Mouse (Mus musculus): ENCODE data around the gene Gdf7. TPM values are rescaled to one million over a fixed set of nuclear protein-coding genes. Genes with fewer than 3 reads are reported as not detected.

Gdf7 gene
- polyA plus RNA-seq, 1 experiment from 2014 or later, result 1.0 TPM

GRCm38 (mm10) chr12:8300111-8300480 is 1.7 kb downstream of the Gdf7 start:
- Histone ChIP-seq H3K4me1 (ENCODE audit: insufficient read depth, low read length) (peaks cover 9% of the 10 kb centered on the region; the same call in 1 of the 2 replicates), H3K4me3 (ENCODE audit: low read length) (peak overlapping the region; percentile 6; the same call in 1 of the 2 replicates), H3K9ac (replicated peaks; ENCODE audit: low read length) (no peak overlapping the region), H3K27ac (ENCODE audit: low read length) (no peak overlapping the region), H3K9me3 (ENCODE audit: low read length) (no peaks in the 10 kb centered on the region), H3K4me2 (replicated peaks; ENCODE audit: low read depth, low read length) (no peak overlapping the region), H3K27me3 (ENCODE audit: insufficient read depth, low read length) (peaks cover 92% of the 10 kb centered on the region), H3K36me3 (ENCODE audit: insufficient read depth, low read length) (no peaks in the 10 kb centered on the region)
- 25% methylated on average over 10 of the region's 10 CpGs for WGBS
- no peak for ATAC-seq (ENCODE audit: low FRiP score, low TSS enrichment)

GRCm38 (mm10) chr12:8299143-8300110 is 2.3 kb downstream of the Gdf7 start:
- no peak overlapping the region for H3K9ac ChIP-seq (replicated peaks; ENCODE audit: low read length)
- H3K4me1 ChIP-seq (ENCODE audit: insufficient read depth, low read length), result peaks cover 9% of the 10 kb centered on the region; the same call in 1 of the 2 replicates
- no peak for ATAC-seq (ENCODE audit: low FRiP score, low TSS enrichment)
- no peaks in the 10 kb centered on the region for H3K36me3 ChIP-seq (ENCODE audit: insufficient read depth, low read length)
- H3K4me2 ChIP-seq (replicated peaks; ENCODE audit: low read depth, low read length), result 0 out of 2 replicates have a peak overlapping the region, but pooled peaks have one; percentile 14
- WGBS, result 5% methylated on average over 34 of the region's 34 CpGs
- H3K9me3 ChIP-seq (ENCODE audit: low read length), result no peaks in the 10 kb centered on the region
- no peak overlapping the region for H3K27ac ChIP-seq (ENCODE audit: low read length)
- H3K27me3 ChIP-seq (ENCODE audit: insufficient read depth, low read length), result peaks cover 89% of the 10 kb centered on the region
- peak overlapping the region; percentile 47 for H3K4me3 ChIP-seq (ENCODE audit: low read length)

GRCm38 (mm10) chr12:8298361-8299142 is 3.2 kb downstream of the Gdf7 start:
- ATAC-seq (ENCODE audit: low FRiP score, low TSS enrichment), result no peak
- Histone ChIP-seq H3K4me2 (replicated peaks; ENCODE audit: low read depth, low read length) (peak overlapping the region; percentile 57), H3K4me1 (ENCODE audit: insufficient read depth, low read length) (peaks cover 9% of the 10 kb centered on the region; the same call in 1 of the 2 replicates), H3K27ac (ENCODE audit: low read length) (no peak overlapping the region), H3K9ac (replicated peaks; ENCODE audit: low read length) (peak overlapping the region; percentile 36), H3K9me3 (ENCODE audit: low read length) (no peaks in the 10 kb centered on the region), H3K4me3 (ENCODE audit: low read length) (peak overlapping the region; percentile 47), H3K27me3 (ENCODE audit: insufficient read depth, low read length) (peaks cover 81% of the 10 kb centered on the region), H3K36me3 (ENCODE audit: insufficient read depth, low read length) (no peaks in the 10 kb centered on the region)
- 2% methylated on average over 71 of the region's 85 CpGs for WGBS

GRCm38 (mm10) chr12:8297586-8298214 is 4.1 kb downstream of the Gdf7 start:
- peaks cover 73% of the 10 kb centered on the region for H3K27me3 ChIP-seq (ENCODE audit: insufficient read depth, low read length)
- no peaks in the 10 kb centered on the region for H3K36me3 ChIP-seq (ENCODE audit: insufficient read depth, low read length)
- peak overlapping the region; percentile 57 for H3K4me2 ChIP-seq (replicated peaks; ENCODE audit: low read depth, low read length)
- H3K9me3 ChIP-seq (ENCODE audit: low read length), result no peaks in the 10 kb centered on the region
- no peak overlapping the region for H3K27ac ChIP-seq (ENCODE audit: low read length)
- H3K4me1 ChIP-seq (ENCODE audit: insufficient read depth, low read length), result peaks cover 9% of the 10 kb centered on the region; the same call in 1 of the 2 replicates
- ATAC-seq (ENCODE audit: low FRiP score, low TSS enrichment), result no peak
- H3K9ac ChIP-seq (replicated peaks; ENCODE audit: low read length), result no peak overlapping the region
- peak overlapping the region; percentile 47 for H3K4me3 ChIP-seq (ENCODE audit: low read length)
- 8% methylated on average over 34 of the region's 34 CpGs for WGBS

- peaks cover under 1% of the 10 kb centered on the region; the same call in 1 of the 2 replicates for H3K4me1 ChIP-seq (ENCODE audit: insufficient read depth, low read length)
- no peak for ATAC-seq (ENCODE audit: low FRiP score, low TSS enrichment)
- H3K9me3 ChIP-seq (ENCODE audit: low read length), result no peaks in the 10 kb centered on the region
- no peak overlapping the region for H3K27ac ChIP-seq (ENCODE audit: low read length)
- no peak overlapping the region for H3K4me3 ChIP-seq (ENCODE audit: low read length)
- H3K4me2 ChIP-seq (replicated peaks; ENCODE audit: low read depth, low read length), result no peak overlapping the region
- 83% methylated on average over 2 of the region's 2 CpGs for WGBS
- no peak overlapping the region for H3K9ac ChIP-seq (replicated peaks; ENCODE audit: low read length)
- H3K27me3 ChIP-seq (ENCODE audit: insufficient read depth, low read length), result peaks cover 57% of the 10 kb centered on the region
- H3K36me3 ChIP-seq (ENCODE audit: insufficient read depth, low read length), result no peaks in the 10 kb centered on the region
Observed at GRCm38 (mm10) chr12:8296154-8296553, 5.6 kb downstream of the Gdf7 start.

GRCm38 (mm10) chr12:8295307-8295913 is 6.3 kb downstream of the Gdf7 start:
- H3K9me3 ChIP-seq (ENCODE audit: low read length), result no peaks in the 10 kb centered on the region
- no peak for ATAC-seq (ENCODE audit: low FRiP score, low TSS enrichment)
- WGBS, result 35% methylated on average over 6 of the region's 6 CpGs
- peaks cover 50% of the 10 kb centered on the region for H3K27me3 ChIP-seq (ENCODE audit: insufficient read depth, low read length)
- H3K4me3 ChIP-seq (ENCODE audit: low read length), result no peak overlapping the region
- no peak overlapping the region for H3K9ac ChIP-seq (replicated peaks; ENCODE audit: low read length)
- no peak overlapping the region for H3K27ac ChIP-seq (ENCODE audit: low read length)
- H3K36me3 ChIP-seq (ENCODE audit: insufficient read depth, low read length), result no peaks in the 10 kb centered on the region
- H3K4me1 ChIP-seq (ENCODE audit: insufficient read depth, low read length), result no peaks in the 10 kb centered on the region; the same call in 1 of the 2 replicates
- H3K4me2 ChIP-seq (replicated peaks; ENCODE audit: low read depth, low read length), result no peak overlapping the region

- H3K4me2 ChIP-seq (replicated peaks; ENCODE audit: low read depth, low read length), result no peak overlapping the region
- no peak for ATAC-seq (ENCODE audit: low FRiP score, low TSS enrichment)
- 0 out of 2 replicates have a peak, but pooled peaks cover 3% of the 10 kb centered on the region for H3K9me3 ChIP-seq (ENCODE audit: low read length)
- H3K9ac ChIP-seq (replicated peaks; ENCODE audit: low read length), result no peak overlapping the region
- peaks cover 12% of the 10 kb centered on the region for H3K27me3 ChIP-seq (ENCODE audit: insufficient read depth, low read length)
- H3K4me3 ChIP-seq (ENCODE audit: low read length), result no peak overlapping the region
- WGBS, result 72% methylated on average over 15 of the region's 15 CpGs
- H3K27ac ChIP-seq (ENCODE audit: low read length), result no peak overlapping the region
- no peaks in the 10 kb centered on the region for H3K4me1 ChIP-seq (ENCODE audit: insufficient read depth, low read length)
- H3K36me3 ChIP-seq (ENCODE audit: insufficient read depth, low read length), result no peaks in the 10 kb centered on the region
Observed at GRCm38 (mm10) chr12:8291157-8291853, 10.4 kb downstream of the Gdf7 start.

- H3K9ac ChIP-seq (replicated peaks; ENCODE audit: low read length), result no peak overlapping the region
- no peak overlapping the region for H3K4me3 ChIP-seq (ENCODE audit: low read length)
- 81% methylated on average over 8 of the region's 8 CpGs for WGBS
- H3K36me3 ChIP-seq (ENCODE audit: insufficient read depth, low read length), result peaks cover 1% of the 10 kb centered on the region; the same call in 1 of the 2 replicates
- no peak for ATAC-seq (ENCODE audit: low FRiP score, low TSS enrichment)
- no peak overlapping the region for H3K4me2 ChIP-seq (replicated peaks; ENCODE audit: low read depth, low read length)
- H3K27ac ChIP-seq (ENCODE audit: low read length), result no peak overlapping the region
- H3K9me3 ChIP-seq (ENCODE audit: low read length), result 0 out of 2 replicates have a peak, but pooled peaks cover 3% of the 10 kb centered on the region
- no peaks in the 10 kb centered on the region for H3K4me1 ChIP-seq (ENCODE audit: insufficient read depth, low read length)
- no peaks in the 10 kb centered on the region for H3K27me3 ChIP-seq (ENCODE audit: insufficient read depth, low read length)
Observed at GRCm38 (mm10) chr12:8289499-8289898, 12.3 kb downstream of the Gdf7 start.
